Mouse (Mus musculus): ENCODE data around the gene Pard3b. TPM values are rescaled to one million over a fixed set of nuclear protein-coding genes. Genes with fewer than 3 reads are reported as not detected.

Gene Pard3b
- polyA plus RNA-seq, 1 experiment from 2014 or later: 21.4 TPM

GRCm38 (mm10) chr1:62388013-62388412 is 749.4 kb downstream of the Pard3b start:
- WGBS: 69% methylated on average over 4 of the region's 4 CpGs
- no peaks in the 10 kb centered on the region for H3K4me1 ChIP-seq (replicated peaks; ENCODE audit: insufficient read depth, low read length)
- peak; percentile 57; the same call in 1 of the 2 replicates for ATAC-seq (replicated peaks; ENCODE audit: low FRiP score, low read depth)

GRCm38 (mm10) chr1:62392863-62393262 is 754.2 kb downstream of the Pard3b start:
- Histone ChIP-seq H3K4me3 (replicated peaks; ENCODE audit: low read depth, low read length) (no peak overlapping the region), H3K27ac (no peak overlapping the region), H3K4me2 (ENCODE audit: low read length) (no peak overlapping the region)

More at GRCm38 (mm10) chr1:62388013-62388412, 749.4 kb downstream of the Pard3b start:
- no peak for DNase-seq (ENCODE audit: low spot score)
- Histone ChIP-seq H3K27ac (no peak overlapping the region; the same call in 1 of the 2 replicates), H3K4me3 (replicated peaks; ENCODE audit: low read depth, low read length) (no peak overlapping the region), H3K27me3 (ENCODE audit: insufficient read depth, low read length) (no peaks in the 10 kb centered on the region), H3K4me2 (ENCODE audit: low read length) (no peak overlapping the region), H3K9me3 (replicated peaks; ENCODE audit: low read length) (no peaks in the 10 kb centered on the region), H3K9ac (ENCODE audit: low read depth, low read length) (no peak overlapping the region), H3K36me3 (ENCODE audit: insufficient read depth, low read length) (no peaks in the 10 kb centered on the region)
- TF ChIP-seq CTCF (IDR thresholded peaks at IDR 0.05; ENCODE audit: low read depth): no peak

GRCm38 (mm10) chr1:62394555-62394954 is 755.9 kb downstream of the Pard3b start:
- H3K4me2 ChIP-seq (ENCODE audit: low read length): no peak overlapping the region
- no peak overlapping the region for H3K9ac ChIP-seq (ENCODE audit: low read depth, low read length)

More at GRCm38 (mm10) chr1:62392863-62393262, 754.2 kb downstream of the Pard3b start:
- TF ChIP-seq CTCF (IDR thresholded peaks at IDR 0.05; ENCODE audit: low read depth): no peak
- no peak for DNase-seq (ENCODE audit: low spot score)
- no peaks in the 10 kb centered on the region for H3K36me3 ChIP-seq (ENCODE audit: insufficient read depth, low read length)
- ATAC-seq (replicated peaks; ENCODE audit: low FRiP score, low read depth): no peak
- no peaks in the 10 kb centered on the region for H3K4me1 ChIP-seq (replicated peaks; ENCODE audit: insufficient read depth, low read length)
- H3K9ac ChIP-seq (ENCODE audit: low read depth, low read length): no peak overlapping the region
- no peaks in the 10 kb centered on the region for H3K27me3 ChIP-seq (ENCODE audit: insufficient read depth, low read length)
- H3K9me3 ChIP-seq (replicated peaks; ENCODE audit: low read length): no peaks in the 10 kb centered on the region
- 41% methylated on average over 4 of the region's 4 CpGs for WGBS

GRCm38 (mm10) chr1:62398261-62398660 is 759.6 kb downstream of the Pard3b start:
- Histone ChIP-seq H3K4me3 (replicated peaks; ENCODE audit: low read depth, low read length) (no peak overlapping the region), H3K36me3 (ENCODE audit: insufficient read depth, low read length) (no peaks in the 10 kb centered on the region), H3K4me1 (replicated peaks; ENCODE audit: insufficient read depth, low read length) (no peaks in the 10 kb centered on the region), H3K27ac (no peak overlapping the region), H3K9ac (ENCODE audit: low read depth, low read length) (no peak overlapping the region), H3K9me3 (replicated peaks; ENCODE audit: low read length) (no peaks in the 10 kb centered on the region), H3K4me2 (ENCODE audit: low read length) (no peak overlapping the region), H3K27me3 (ENCODE audit: insufficient read depth, low read length) (no peaks in the 10 kb centered on the region)
- ATAC-seq (replicated peaks; ENCODE audit: low FRiP score, low read depth) (no peak), DNase-seq (ENCODE audit: low spot score) (no peak)
- 18% methylated on average over 3 of the region's 3 CpGs for WGBS
- TF ChIP-seq CTCF (IDR thresholded peaks at IDR 0.05; ENCODE audit: low read depth): no peak

More at GRCm38 (mm10) chr1:62394555-62394954, 755.9 kb downstream of the Pard3b start:
- Histone ChIP-seq H3K9me3 (replicated peaks; ENCODE audit: low read length) (no peaks in the 10 kb centered on the region), H3K4me1 (replicated peaks; ENCODE audit: insufficient read depth, low read length) (no peaks in the 10 kb centered on the region), H3K36me3 (ENCODE audit: insufficient read depth, low read length) (no peaks in the 10 kb centered on the region), H3K27ac (no peak overlapping the region), H3K27me3 (ENCODE audit: insufficient read depth, low read length) (no peaks in the 10 kb centered on the region), H3K4me3 (replicated peaks; ENCODE audit: low read depth, low read length) (no peak overlapping the region)
- TF ChIP-seq CTCF (IDR thresholded peaks at IDR 0.05; ENCODE audit: low read depth): no peak
- DNase-seq (ENCODE audit: low spot score): no peak
- 92% methylated on average over 3 of the region's 3 CpGs for WGBS
- ATAC-seq (replicated peaks; ENCODE audit: low FRiP score, low read depth): no peak

GRCm38 (mm10) chr1:62398738-62399137 is 760.1 kb downstream of the Pard3b start:
- TF ChIP-seq CTCF (IDR thresholded peaks at IDR 0.05; ENCODE audit: low read depth): no peak
- Histone ChIP-seq H3K4me1 (replicated peaks; ENCODE audit: insufficient read depth, low read length) (no peaks in the 10 kb centered on the region), H3K27me3 (ENCODE audit: insufficient read depth, low read length) (no peaks in the 10 kb centered on the region), H3K36me3 (ENCODE audit: insufficient read depth, low read length) (no peaks in the 10 kb centered on the region), H3K4me3 (replicated peaks; ENCODE audit: low read depth, low read length) (no peak overlapping the region), H3K9ac (ENCODE audit: low read depth, low read length) (no peak overlapping the region), H3K27ac (no peak overlapping the region), H3K9me3 (replicated peaks; ENCODE audit: low read length) (no peaks in the 10 kb centered on the region), H3K4me2 (ENCODE audit: low read length) (no peak overlapping the region)
- ATAC-seq (replicated peaks; ENCODE audit: low FRiP score, low read depth): no peak
- no peak for DNase-seq (ENCODE audit: low spot score)
- WGBS: 78% methylated on average over 4 of the region's 4 CpGs

GRCm38 (mm10) chr1:62405061-62405460 is 766.4 kb downstream of the Pard3b start:
- DNase-seq (ENCODE audit: low spot score): no peak
- TF ChIP-seq CTCF (IDR thresholded peaks at IDR 0.05; ENCODE audit: low read depth): no peak
- H3K9me3 ChIP-seq (replicated peaks; ENCODE audit: low read length): no peaks in the 10 kb centered on the region
- H3K9ac ChIP-seq (ENCODE audit: low read depth, low read length): no peak overlapping the region
- H3K27me3 ChIP-seq (ENCODE audit: insufficient read depth, low read length): no peaks in the 10 kb centered on the region
- no peak overlapping the region for H3K4me2 ChIP-seq (ENCODE audit: low read length)
- 57% methylated on average over 8 of the region's 8 CpGs for WGBS
- no peaks in the 10 kb centered on the region for H3K4me1 ChIP-seq (replicated peaks; ENCODE audit: insufficient read depth, low read length)
- H3K4me3 ChIP-seq (replicated peaks; ENCODE audit: low read depth, low read length): no peak overlapping the region
- no peak overlapping the region for H3K27ac ChIP-seq
- ATAC-seq (replicated peaks; ENCODE audit: low FRiP score, low read depth): no peak
- H3K36me3 ChIP-seq (ENCODE audit: insufficient read depth, low read length): no peaks in the 10 kb centered on the region

GRCm38 (mm10) chr1:62411368-62411767 is 772.7 kb downstream of the Pard3b start:
- no peaks in the 10 kb centered on the region for H3K4me1 ChIP-seq (replicated peaks; ENCODE audit: insufficient read depth, low read length)
- H3K4me3 ChIP-seq (replicated peaks; ENCODE audit: low read depth, low read length): no peak overlapping the region
- 85% methylated on average over 2 of the region's 2 CpGs for WGBS
- no peak for TF ChIP-seq CTCF (IDR thresholded peaks at IDR 0.05; ENCODE audit: low read depth)
- no peak overlapping the region for H3K9ac ChIP-seq (ENCODE audit: low read depth, low read length)
- no peak overlapping the region for H3K27ac ChIP-seq
- H3K36me3 ChIP-seq (ENCODE audit: insufficient read depth, low read length): no peaks in the 10 kb centered on the region
- ATAC-seq (replicated peaks; ENCODE audit: low FRiP score, low read depth) (no peak), DNase-seq (ENCODE audit: low spot score) (no peak)
- H3K4me2 ChIP-seq (ENCODE audit: low read length): no peak overlapping the region
- H3K9me3 ChIP-seq (replicated peaks; ENCODE audit: low read length): no peaks in the 10 kb centered on the region
- H3K27me3 ChIP-seq (ENCODE audit: insufficient read depth, low read length): no peaks in the 10 kb centered on the region
